Mouse (Mus musculus) ES-Bruce4 (cell line): ENCODE results near the gene Pirt. TPM values are rescaled to one million over a fixed set of nuclear protein-coding genes. Genes with fewer than 3 reads are reported as not detected.
A peak's percentile ranks its signal among the peaks of the same experiment; 100 is the strongest.

Source experiments
- H3K27ac ChIP-seq: 2 replicates; pipeline ENCODE4 v1.5.1; 2012; ENCODE audit warnings: low read length, inconsistent platforms; ENCODE audit not compliant: insufficient read depth
- H3K27me3 ChIP-seq: 2 replicates; pipeline ENCODE4 v1.6.1; 2012; ENCODE audit warnings: mild to moderate bottlenecking, low read length, inconsistent platforms; ENCODE audit not compliant: control insufficient read depth, poor library complexity, insufficient read depth, severe bottlenecking
- H3K36me3 ChIP-seq: 2 replicates; pipeline ENCODE4 v1.6.1; 2012; ENCODE audit warnings: inconsistent platforms, mild to moderate bottlenecking, low read length, moderate library complexity; ENCODE audit not compliant: control insufficient read depth, poor library complexity, insufficient read depth, severe bottlenecking
- H3K4me1 ChIP-seq: one replicate; pipeline ENCODE4 v1.8.1; 2011; ENCODE audit warnings: low read length; ENCODE audit not compliant: control insufficient read depth, insufficient read depth
- H3K4me3 ChIP-seq: 2 replicates; pipeline ENCODE4 v1.5.1; 2011; ENCODE audit warnings: low read depth, mild to moderate bottlenecking, low read length
- H3K9ac ChIP-seq: 2 replicates; pipeline ENCODE4 v1.6.1; 2012; ENCODE audit warnings: low read depth, mild to moderate bottlenecking, inconsistent platforms; ENCODE audit not compliant: poor library complexity, severe bottlenecking
- H3K9me3 ChIP-seq: replicated peaks from 2 replicates; pipeline ENCODE4 v1.6.1; 2012; ENCODE audit warnings: mild to moderate bottlenecking, low read length, inconsistent platforms; ENCODE audit not compliant: control insufficient read depth, poor library complexity, insufficient read depth, severe bottlenecking
- CTCF ChIP-seq: IDR thresholded peaks from one replicate; pipeline ENCODE4 v1.8.1; 2011; ENCODE audit warnings: low read depth, low read length
- EP300 ChIP-seq: IDR thresholded peaks from 2 replicates; pipeline ENCODE4 v1.6.1; 2011; ENCODE audit warnings: low read depth, low read length; ENCODE audit not compliant: insufficient read depth
- POLR2A ChIP-seq: IDR thresholded peaks from one replicate; pipeline ENCODE4 v1.8.1; 2011; ENCODE audit warnings: low read length; ENCODE audit not compliant: insufficient read depth
- polyA plus RNA-seq: library from polyadenylated mRNA; stranded (reverse); fragments of >200 nt; gene quantifications from 2 replicates; pipeline ENCODE4 v1.2.4, GENCODE M21; 2011; ENCODE audit warnings: low read depth; ENCODE audit not compliant: missing spikeins, insufficient read depth, insufficient read length

Pirt gene
- polyA plus RNA-seq, 1 experiment: 0.33 TPM

GRCm38 (mm10) chr11:66932827-66933599, 21.2 kb downstream of the Pirt start:
- Histone ChIP-seq H3K36me3 (no peaks in the 10 kb centered on the region), H3K9ac (no peak overlapping the region), H3K9me3 (no peaks in the 10 kb centered on the region), H3K4me1 (peaks cover 12% of the 10 kb centered on the region), H3K4me3 (no peak overlapping the region), H3K27ac (peak overlapping the region; percentile 76), H3K27me3 (no peaks in the 10 kb centered on the region)
- TF ChIP-seq POLR2A (no peak), EP300 (peak; percentile 96)

GRCm38 (mm10) chr11:66934428-66935173, 22.8 kb downstream of the Pirt start:
- no peaks in the 10 kb centered on the region for H3K36me3 ChIP-seq
- H3K4me1 ChIP-seq: peaks cover 13% of the 10 kb centered on the region
- no peak overlapping the region for H3K27ac ChIP-seq

DNA sequence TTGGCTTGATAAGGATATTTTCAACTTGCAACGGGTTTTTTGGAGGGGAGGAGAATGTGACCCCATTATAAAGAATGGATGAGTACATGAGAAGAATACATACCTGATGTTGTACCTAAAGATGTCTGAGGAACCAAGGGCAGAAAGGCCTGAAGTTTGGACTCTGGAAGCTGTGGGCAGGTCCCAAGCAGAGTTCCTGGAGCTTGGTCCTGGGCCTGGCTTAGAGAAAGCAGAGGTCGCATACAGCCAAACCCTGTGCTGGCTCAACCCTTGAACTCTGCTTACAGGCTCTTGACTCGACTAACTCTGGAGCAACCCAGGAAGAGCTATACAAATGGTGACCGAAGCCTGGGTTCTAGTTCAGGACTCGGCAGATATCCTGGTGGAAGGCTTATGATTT, 30.2 kb downstream of the Pirt start:
- Histone ChIP-seq H3K4me1 (peaks cover 2% of the 10 kb centered on the region), H3K9ac (no peak overlapping the region), H3K27ac (no peak overlapping the region), H3K27me3 (no peaks in the 10 kb centered on the region), H3K9me3 (peaks cover 2% of the 10 kb centered on the region), H3K36me3 (no peaks in the 10 kb centered on the region), H3K4me3 (no peak overlapping the region)
- no peak for TF ChIP-seq EP300
- TF ChIP-seq CTCF: no peak
- TF ChIP-seq POLR2A: no peak

More at GRCm38 (mm10) chr11:66934428-66935173, 22.8 kb downstream of the Pirt start:
- TF ChIP-seq POLR2A (no peak), EP300 (no peak), CTCF (no peak)
- Histone ChIP-seq H3K9ac (no peak overlapping the region), H3K9me3 (no peaks in the 10 kb centered on the region), H3K4me3 (no peak overlapping the region), H3K27me3 (no peaks in the 10 kb centered on the region)

DNA sequence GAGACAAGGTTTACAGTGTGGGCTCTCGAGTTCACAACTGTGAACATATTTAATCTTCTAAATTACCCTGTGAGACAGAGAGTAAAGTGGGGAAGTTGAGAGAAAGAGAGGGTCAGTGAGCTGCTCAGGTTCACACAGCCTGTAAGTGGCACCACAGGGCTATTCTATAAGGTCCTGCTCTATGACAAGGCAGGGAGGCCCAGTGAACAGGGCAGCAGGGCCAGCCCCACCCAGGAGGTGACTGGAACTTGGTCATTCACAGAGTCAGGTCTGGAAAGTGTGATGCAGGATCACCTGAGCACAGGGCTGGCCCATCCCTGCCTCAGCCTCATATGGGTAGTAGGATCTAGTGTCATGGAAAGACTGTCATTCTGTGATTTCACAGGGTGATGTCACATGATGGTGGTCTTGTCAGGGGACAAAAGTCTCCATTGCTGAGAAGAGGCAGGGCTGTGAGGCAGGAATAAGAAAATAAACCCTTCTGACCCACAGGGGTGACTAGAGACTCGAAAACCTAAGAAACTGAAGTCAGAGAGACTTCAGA, 33.5 kb downstream of the Pirt start:
- Histone ChIP-seq H3K4me3 (no peak overlapping the region), H3K27ac (no peak overlapping the region), H3K36me3 (no peaks in the 10 kb centered on the region), H3K9me3 (peaks cover 9% of the 10 kb centered on the region), H3K9ac (no peak overlapping the region), H3K4me1 (no peaks in the 10 kb centered on the region), H3K27me3 (no peaks in the 10 kb centered on the region)
- TF ChIP-seq EP300: no peak
- no peak for TF ChIP-seq POLR2A

GRCm38 (mm10) chr11:66946521-66946920, 34.7 kb downstream of the Pirt start:
- H3K27ac ChIP-seq: no peak overlapping the region
- no peaks in the 10 kb centered on the region for H3K27me3 ChIP-seq
- H3K4me3 ChIP-seq: no peak overlapping the region
- H3K9ac ChIP-seq: no peak overlapping the region
- peaks cover 9% of the 10 kb centered on the region for H3K9me3 ChIP-seq
- H3K4me1 ChIP-seq: no peaks in the 10 kb centered on the region
- TF ChIP-seq POLR2A (no peak), EP300 (no peak)
- no peaks in the 10 kb centered on the region for H3K36me3 ChIP-seq

- Histone ChIP-seq H3K4me3 (no peak overlapping the region), H3K9me3 (peaks cover 9% of the 10 kb centered on the region), H3K9ac (no peak overlapping the region), H3K27ac (no peak overlapping the region), H3K4me1 (no peaks in the 10 kb centered on the region), H3K36me3 (no peaks in the 10 kb centered on the region), H3K27me3 (no peaks in the 10 kb centered on the region)
- TF ChIP-seq POLR2A (no peak), EP300 (no peak), CTCF (no peak)
Measured at GRCm38 (mm10) chr11:66946922-66947321, 35.1 kb downstream of the Pirt start.
